Mouse (Mus musculus): ENCODE data around the gene Abhd12. TPM values are rescaled to one million over a fixed set of nuclear protein-coding genes. Genes with fewer than 3 reads are reported as not detected.

Abhd12 gene
- polyA plus RNA-seq, 1 experiment from 2014 or later: 37.5 TPM

DNA sequence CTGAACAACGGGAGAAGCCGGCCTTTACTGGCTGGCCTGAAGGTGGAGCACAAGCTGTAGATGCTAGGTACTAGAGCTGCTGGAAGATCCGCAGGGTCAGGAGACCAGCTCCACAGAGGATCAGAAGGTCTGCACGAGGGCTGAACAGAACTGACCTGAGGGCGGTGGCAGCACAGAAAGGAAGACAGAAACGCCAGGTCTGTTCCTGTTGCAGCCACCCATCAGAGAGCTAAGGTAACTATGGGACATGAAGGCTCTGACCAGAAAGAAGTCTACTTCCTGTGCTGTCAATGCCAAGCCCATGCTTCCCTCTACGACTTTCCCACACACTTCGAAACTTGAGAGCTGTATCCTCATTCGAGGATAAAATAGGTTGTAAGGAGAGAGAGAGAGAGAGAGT is 53.3 kb downstream of the Abhd12 start:
- H3K27ac ChIP-seq (ENCODE audit: low read depth, low read length): no peak overlapping the region; the same call in 1 of the 2 replicates
- 64% methylated on average over 9 of the region's 9 CpGs for WGBS
- no peak for ATAC-seq (replicated peaks; ENCODE audit: low FRiP score)
- no peak overlapping the region for H3K9ac ChIP-seq (ENCODE audit: low read depth, low read length)
- no peak for DNase-seq (ENCODE audit: low spot score)
- H3K27me3 ChIP-seq (replicated peaks; ENCODE audit: control insufficient read depth, insufficient read depth, low read length): no peaks in the 10 kb centered on the region
- no peak overlapping the region for H3K4me2 ChIP-seq
- H3K4me3 ChIP-seq (ENCODE audit: low read depth, low read length): no peak overlapping the region
- H3K36me3 ChIP-seq (ENCODE audit: control insufficient read depth, insufficient read depth, low read length): no peaks in the 10 kb centered on the region
- H3K9me3 ChIP-seq (ENCODE audit: control insufficient read depth, low read length): no peaks in the 10 kb centered on the region
- 0 out of 2 replicates have a peak, but pooled peaks cover 3% of the 10 kb centered on the region for H3K4me1 ChIP-seq (replicated peaks; ENCODE audit: control insufficient read depth, insufficient read depth, low read length)

DNA sequence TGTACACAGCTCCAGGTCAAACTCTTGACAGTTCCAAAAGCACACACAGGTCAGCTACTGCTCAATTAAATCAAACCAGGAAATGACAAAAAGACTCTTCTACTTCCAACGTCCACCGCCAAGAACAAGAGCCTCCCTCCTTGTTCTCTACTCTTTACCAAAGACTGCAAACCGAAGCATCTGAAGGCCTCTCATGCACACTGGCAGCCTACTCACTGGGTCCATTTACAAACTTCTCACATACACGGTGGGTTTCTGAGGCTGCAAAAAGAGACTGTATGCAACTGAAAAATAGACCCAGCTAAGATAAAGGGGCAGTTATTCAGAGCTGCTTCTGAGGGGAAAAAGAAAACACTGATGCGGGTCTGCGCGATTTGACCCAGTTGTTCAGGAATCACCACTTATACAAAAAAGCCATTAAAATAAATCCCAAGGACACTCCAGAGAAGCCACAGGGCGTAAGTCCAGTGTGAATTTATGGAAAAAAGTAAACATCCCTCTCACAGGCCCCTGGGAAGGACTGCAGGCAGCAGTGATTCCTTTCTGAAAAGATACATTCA is 57.0 kb downstream of the Abhd12 start:
- Histone ChIP-seq H3K4me2 (no peak overlapping the region), H3K9ac (ENCODE audit: low read depth, low read length) (no peak overlapping the region), H3K27ac (ENCODE audit: low read depth, low read length) (no peak overlapping the region), H3K4me1 (replicated peaks; ENCODE audit: control insufficient read depth, insufficient read depth, low read length) (no peaks in the 10 kb centered on the region), H3K27me3 (replicated peaks; ENCODE audit: control insufficient read depth, insufficient read depth, low read length) (no peaks in the 10 kb centered on the region), H3K9me3 (ENCODE audit: control insufficient read depth, low read length) (no peaks in the 10 kb centered on the region), H3K36me3 (ENCODE audit: control insufficient read depth, insufficient read depth, low read length) (no peaks in the 10 kb centered on the region), H3K4me3 (ENCODE audit: low read depth, low read length) (no peak overlapping the region)
- ATAC-seq (replicated peaks; ENCODE audit: low FRiP score) (no peak), DNase-seq (ENCODE audit: low spot score) (no peak)
- 87% methylated on average over 8 of the region's 8 CpGs for WGBS

DNA sequence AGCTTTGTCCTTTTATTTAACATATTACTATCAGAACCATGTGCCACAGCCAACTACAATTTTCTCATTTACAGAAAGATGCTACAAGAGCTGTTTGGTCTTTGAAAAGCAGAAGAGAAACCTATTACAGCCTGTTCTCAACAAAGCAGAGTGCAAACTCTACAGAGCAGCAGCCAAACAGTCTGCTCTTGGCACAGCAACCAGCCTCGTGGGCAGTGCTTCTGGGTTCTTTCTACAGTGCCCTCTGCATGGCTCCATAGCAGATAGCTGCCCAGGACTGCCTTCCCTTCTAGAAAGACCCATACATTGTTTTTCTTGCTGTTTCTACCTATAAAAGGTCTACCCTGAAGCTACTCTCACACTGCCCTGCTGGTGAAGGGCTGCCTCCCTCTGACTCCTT is 59.7 kb downstream of the Abhd12 start:
- 83% methylated on average over 1 of the region's 1 CpGs for WGBS
- Histone ChIP-seq H3K27me3 (replicated peaks; ENCODE audit: control insufficient read depth, insufficient read depth, low read length) (no peaks in the 10 kb centered on the region), H3K4me2 (no peak overlapping the region), H3K4me1 (replicated peaks; ENCODE audit: control insufficient read depth, insufficient read depth, low read length) (no peaks in the 10 kb centered on the region), H3K27ac (ENCODE audit: low read depth, low read length) (no peak overlapping the region), H3K4me3 (ENCODE audit: low read depth, low read length) (no peak overlapping the region), H3K36me3 (ENCODE audit: control insufficient read depth, insufficient read depth, low read length) (no peaks in the 10 kb centered on the region), H3K9ac (ENCODE audit: low read depth, low read length) (no peak overlapping the region), H3K9me3 (ENCODE audit: control insufficient read depth, low read length) (no peaks in the 10 kb centered on the region)
- no peak for ATAC-seq (replicated peaks; ENCODE audit: low FRiP score)
- no peak for DNase-seq (ENCODE audit: low spot score)

DNA sequence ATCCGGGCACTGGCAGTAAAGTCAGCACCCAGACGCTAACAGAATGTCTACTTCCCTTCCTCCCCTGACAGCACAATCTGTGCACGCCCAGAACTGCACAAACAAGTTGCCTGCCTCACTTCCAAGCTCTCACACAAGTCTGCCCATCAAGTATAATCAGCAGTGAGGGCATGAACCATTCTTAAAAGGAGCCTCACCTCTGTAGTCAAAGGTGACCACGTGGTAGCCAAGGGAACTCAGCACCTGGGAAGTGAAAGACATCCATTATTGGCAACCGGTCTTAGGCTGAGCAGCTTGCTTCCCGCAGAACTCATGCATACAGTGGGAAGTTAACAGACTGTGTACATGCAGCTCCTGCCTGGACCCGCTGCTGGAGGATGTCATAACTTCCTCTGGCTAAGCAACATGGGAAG is 62.5 kb downstream of the Abhd12 start:
- Histone ChIP-seq H3K4me2 (no peak overlapping the region), H3K4me1 (replicated peaks; ENCODE audit: control insufficient read depth, insufficient read depth, low read length) (no peaks in the 10 kb centered on the region), H3K9ac (ENCODE audit: low read depth, low read length) (no peak overlapping the region), H3K27ac (ENCODE audit: low read depth, low read length) (no peak overlapping the region; the same call in 1 of the 2 replicates), H3K9me3 (ENCODE audit: control insufficient read depth, low read length) (no peaks in the 10 kb centered on the region), H3K27me3 (replicated peaks; ENCODE audit: control insufficient read depth, insufficient read depth, low read length) (no peaks in the 10 kb centered on the region), H3K4me3 (ENCODE audit: low read depth, low read length) (no peak overlapping the region), H3K36me3 (ENCODE audit: control insufficient read depth, insufficient read depth, low read length) (no peaks in the 10 kb centered on the region)
- WGBS: 77% methylated on average over 7 of the region's 7 CpGs
- DNase-seq (ENCODE audit: low spot score) (no peak), ATAC-seq (replicated peaks; ENCODE audit: low FRiP score) (no peak)

DNA sequence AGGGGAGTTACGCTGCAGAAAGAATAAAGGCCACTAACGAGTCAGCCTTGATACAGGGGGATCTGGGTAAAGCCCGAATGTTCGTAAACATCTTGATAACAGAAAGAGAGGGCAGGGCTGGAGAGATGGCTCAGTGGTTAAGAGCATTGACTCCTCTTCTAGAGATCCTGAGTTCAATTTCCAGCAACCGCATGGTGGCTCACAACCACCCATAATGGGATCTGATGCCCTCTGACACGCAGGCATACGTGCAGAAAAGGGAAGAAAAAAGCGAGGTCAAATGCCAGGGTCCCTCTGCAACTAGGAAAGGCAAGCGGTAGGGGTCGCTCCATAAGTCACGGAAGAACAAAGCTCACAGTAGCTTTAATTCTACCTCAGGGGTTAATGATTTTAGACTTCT is 63.4 kb downstream of the Abhd12 start:
- H3K36me3 ChIP-seq (ENCODE audit: control insufficient read depth, insufficient read depth, low read length): no peaks in the 10 kb centered on the region
- 67% methylated on average over 11 of the region's 11 CpGs for WGBS
- DNase-seq (ENCODE audit: low spot score) (no peak), ATAC-seq (replicated peaks; ENCODE audit: low FRiP score) (no peak)
- H3K9ac ChIP-seq (ENCODE audit: low read depth, low read length): no peak overlapping the region
- H3K4me1 ChIP-seq (replicated peaks; ENCODE audit: control insufficient read depth, insufficient read depth, low read length): no peaks in the 10 kb centered on the region
- H3K4me2 ChIP-seq: no peak overlapping the region
- no peaks in the 10 kb centered on the region for H3K9me3 ChIP-seq (ENCODE audit: control insufficient read depth, low read length)
- H3K27ac ChIP-seq (ENCODE audit: low read depth, low read length): no peak overlapping the region
- H3K4me3 ChIP-seq (ENCODE audit: low read depth, low read length): no peak overlapping the region
- no peaks in the 10 kb centered on the region for H3K27me3 ChIP-seq (replicated peaks; ENCODE audit: control insufficient read depth, insufficient read depth, low read length)

DNA sequence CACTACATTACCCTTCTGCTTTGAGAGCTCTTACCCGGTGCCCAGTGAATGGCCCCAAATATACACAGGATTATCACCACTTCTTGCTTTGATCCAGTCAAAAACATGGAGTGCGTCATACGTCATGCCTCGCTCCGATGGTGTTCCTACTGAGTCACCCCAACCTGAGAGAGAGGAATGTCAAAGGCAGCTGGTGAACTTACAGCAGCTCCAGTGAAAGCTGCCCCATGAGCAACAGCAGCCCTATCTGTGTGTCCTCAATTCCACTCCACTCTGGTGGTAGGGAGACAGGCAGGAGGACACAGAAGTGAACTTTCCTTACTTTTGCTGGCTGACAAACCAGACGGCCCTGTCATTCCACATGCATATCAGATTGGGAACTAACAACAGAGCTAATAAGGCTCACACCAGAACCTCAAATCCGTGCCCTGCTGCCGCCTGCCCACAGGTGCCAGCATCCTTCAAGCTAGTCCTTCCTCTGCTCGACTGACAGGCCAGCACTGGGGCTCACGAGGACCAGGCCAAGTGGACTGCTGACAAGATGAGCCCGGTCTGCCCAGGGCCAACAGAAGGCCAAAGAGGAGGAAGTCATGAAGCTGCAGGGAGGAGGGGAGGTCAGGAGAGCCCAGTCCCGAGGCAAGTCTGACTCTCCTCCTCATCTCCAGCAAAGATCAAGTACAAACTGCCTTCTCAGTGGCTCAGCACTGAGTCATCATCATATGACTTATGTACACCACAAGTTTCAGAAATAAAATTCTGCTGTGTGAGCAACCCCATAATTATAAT is 64.7 kb downstream of the Abhd12 start:
- no peak overlapping the region for H3K9ac ChIP-seq (ENCODE audit: low read depth, low read length)
- no peaks in the 10 kb centered on the region for H3K27me3 ChIP-seq (replicated peaks; ENCODE audit: control insufficient read depth, insufficient read depth, low read length)
- DNase-seq (ENCODE audit: low spot score) (no peak), ATAC-seq (replicated peaks; ENCODE audit: low FRiP score) (no peak)
- H3K4me3 ChIP-seq (ENCODE audit: low read depth, low read length): no peak overlapping the region
- H3K9me3 ChIP-seq (ENCODE audit: control insufficient read depth, low read length): no peaks in the 10 kb centered on the region
- no peak overlapping the region for H3K4me2 ChIP-seq
- no peak overlapping the region for H3K27ac ChIP-seq (ENCODE audit: low read depth, low read length)
- no peaks in the 10 kb centered on the region for H3K4me1 ChIP-seq (replicated peaks; ENCODE audit: control insufficient read depth, insufficient read depth, low read length)
- WGBS: 76% methylated on average over 12 of the region's 12 CpGs
- no peaks in the 10 kb centered on the region for H3K36me3 ChIP-seq (ENCODE audit: control insufficient read depth, insufficient read depth, low read length)

DNA sequence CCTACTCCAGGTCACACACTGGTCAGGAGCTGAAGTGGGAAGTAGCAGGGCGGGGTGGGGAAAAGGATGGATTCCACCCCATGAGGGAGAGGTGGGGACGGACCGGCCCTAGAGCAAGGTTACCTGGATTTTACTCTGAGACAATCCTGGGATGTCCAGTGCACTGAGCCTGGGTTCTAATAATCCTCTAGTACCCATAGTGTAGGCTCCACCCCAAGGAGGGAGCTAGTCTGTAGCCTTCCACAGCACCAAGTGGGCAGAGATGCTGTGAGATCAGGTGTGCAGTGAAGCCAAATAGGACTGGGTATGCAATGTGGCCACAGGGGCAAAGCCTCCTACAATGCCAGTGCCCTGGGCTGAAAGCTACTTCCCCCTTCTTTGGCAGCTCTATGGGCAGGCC is 66.8 kb downstream of the Abhd12 start:
- Histone ChIP-seq H3K36me3 (ENCODE audit: control insufficient read depth, insufficient read depth, low read length) (peaks cover 3% of the 10 kb centered on the region; the same call in 1 of the 2 replicates), H3K4me1 (replicated peaks; ENCODE audit: control insufficient read depth, insufficient read depth, low read length) (no peaks in the 10 kb centered on the region), H3K4me2 (no peak overlapping the region), H3K27ac (ENCODE audit: low read depth, low read length) (no peak overlapping the region), H3K9me3 (ENCODE audit: control insufficient read depth, low read length) (no peaks in the 10 kb centered on the region), H3K4me3 (ENCODE audit: low read depth, low read length) (no peak overlapping the region), H3K27me3 (replicated peaks; ENCODE audit: control insufficient read depth, insufficient read depth, low read length) (no peaks in the 10 kb centered on the region), H3K9ac (ENCODE audit: low read depth, low read length) (no peak overlapping the region)
- no peak for ATAC-seq (replicated peaks; ENCODE audit: low FRiP score)
- WGBS: 89% methylated on average over 3 of the region's 3 CpGs
- no peak for DNase-seq (ENCODE audit: low spot score)

DNA sequence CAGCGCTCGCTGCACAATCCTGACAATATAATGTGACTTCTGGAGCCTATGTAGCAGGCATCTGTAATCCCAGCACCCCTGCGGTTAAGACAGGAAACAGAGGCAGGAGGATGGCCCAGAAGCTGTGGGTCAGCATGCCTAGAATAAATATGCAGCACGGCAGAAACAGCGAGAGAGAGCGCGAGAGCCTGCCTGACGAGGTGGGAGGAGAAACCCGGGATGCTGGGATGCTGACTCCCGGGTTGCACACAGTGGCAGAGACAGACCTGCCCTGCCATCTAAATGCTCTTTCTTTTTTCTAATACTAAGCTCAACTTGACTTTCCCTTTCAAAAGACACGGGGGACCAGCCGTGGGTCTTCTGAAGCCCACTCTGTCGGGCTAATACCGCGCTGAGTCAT is 67.6 kb downstream of the Abhd12 start:
- H3K36me3 ChIP-seq (ENCODE audit: control insufficient read depth, insufficient read depth, low read length): peaks cover 6% of the 10 kb centered on the region
- no peaks in the 10 kb centered on the region for H3K4me1 ChIP-seq (replicated peaks; ENCODE audit: control insufficient read depth, insufficient read depth, low read length)
- no peaks in the 10 kb centered on the region for H3K9me3 ChIP-seq (ENCODE audit: control insufficient read depth, low read length)
- no peaks in the 10 kb centered on the region for H3K27me3 ChIP-seq (replicated peaks; ENCODE audit: control insufficient read depth, insufficient read depth, low read length)
- H3K27ac ChIP-seq (ENCODE audit: low read depth, low read length): no peak overlapping the region
- H3K4me2 ChIP-seq: no peak overlapping the region
- DNase-seq (ENCODE audit: low spot score): no peak
- no peak overlapping the region for H3K4me3 ChIP-seq (ENCODE audit: low read depth, low read length)
- H3K9ac ChIP-seq (ENCODE audit: low read depth, low read length): no peak overlapping the region
- ATAC-seq (replicated peaks; ENCODE audit: low FRiP score): no peak
- 73% methylated on average over 15 of the region's 15 CpGs for WGBS

DNA sequence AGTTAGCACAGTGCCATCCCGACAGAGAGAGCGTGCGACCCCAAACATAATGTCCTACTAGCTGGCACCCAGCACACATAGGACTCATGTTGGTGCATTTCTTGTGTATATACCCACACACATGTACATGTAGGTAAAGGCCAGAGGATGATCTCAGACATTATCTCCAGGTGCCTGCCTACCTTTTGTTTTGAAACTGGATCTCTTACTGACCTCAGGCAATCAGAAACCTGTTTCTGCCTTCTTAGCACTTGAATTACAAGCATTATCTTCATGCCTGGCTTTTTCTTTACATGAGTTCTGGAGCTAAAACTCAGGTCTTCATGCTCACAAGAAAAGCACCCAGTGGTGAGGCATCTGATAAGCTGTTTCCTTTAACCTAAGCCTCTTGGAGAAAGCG is 68.6 kb downstream of the Abhd12 start:
- H3K27me3 ChIP-seq (replicated peaks; ENCODE audit: control insufficient read depth, insufficient read depth, low read length): no peaks in the 10 kb centered on the region
- no peaks in the 10 kb centered on the region for H3K4me1 ChIP-seq (replicated peaks; ENCODE audit: control insufficient read depth, insufficient read depth, low read length)
- H3K36me3 ChIP-seq (ENCODE audit: control insufficient read depth, insufficient read depth, low read length): peaks cover 13% of the 10 kb centered on the region
- ATAC-seq (replicated peaks; ENCODE audit: low FRiP score) (no peak), DNase-seq (ENCODE audit: low spot score) (no peak)
- 93% methylated on average over 4 of the region's 4 CpGs for WGBS
- H3K4me3 ChIP-seq (ENCODE audit: low read depth, low read length): no peak overlapping the region
- no peak overlapping the region for H3K9ac ChIP-seq (ENCODE audit: low read depth, low read length)
- no peaks in the 10 kb centered on the region for H3K9me3 ChIP-seq (ENCODE audit: control insufficient read depth, low read length)
- H3K4me2 ChIP-seq: no peak overlapping the region
- H3K27ac ChIP-seq (ENCODE audit: low read depth, low read length): no peak overlapping the region

All from liver, embryonic 11.5 days (tissue).